Mouse (Mus musculus): ENCODE results near the gene Macc1. TPM values are rescaled to one million over a fixed set of nuclear protein-coding genes. Genes with fewer than 3 reads are reported as not detected.

Gene Macc1
- polyA plus RNA-seq, 1 experiment from 2014 or later: 0.65 TPM

GRCm38 (mm10) chr12:119454076-119454475, 140.0 kb downstream of the Macc1 start:
- no peaks in the 10 kb centered on the region for H3K9me3 ChIP-seq (ENCODE audit: low read length)
- H3K4me1 ChIP-seq (ENCODE audit: insufficient read depth, low read length): no peaks in the 10 kb centered on the region
- no peak overlapping the region for H3K27ac ChIP-seq (ENCODE audit: low read length)
- H3K36me3 ChIP-seq (ENCODE audit: insufficient read depth, low read length): no peaks in the 10 kb centered on the region
- H3K4me3 ChIP-seq (ENCODE audit: low read length): no peak overlapping the region
- ATAC-seq (ENCODE audit: low FRiP score, low TSS enrichment): no peak
- H3K4me2 ChIP-seq (replicated peaks; ENCODE audit: low read depth, low read length): no peak overlapping the region
- 15% methylated on average over 1 of the region's 1 CpGs for WGBS
- no peaks in the 10 kb centered on the region for H3K27me3 ChIP-seq (ENCODE audit: insufficient read depth, low read length)
- H3K9ac ChIP-seq (replicated peaks; ENCODE audit: low read length): no peak overlapping the region

DNA sequence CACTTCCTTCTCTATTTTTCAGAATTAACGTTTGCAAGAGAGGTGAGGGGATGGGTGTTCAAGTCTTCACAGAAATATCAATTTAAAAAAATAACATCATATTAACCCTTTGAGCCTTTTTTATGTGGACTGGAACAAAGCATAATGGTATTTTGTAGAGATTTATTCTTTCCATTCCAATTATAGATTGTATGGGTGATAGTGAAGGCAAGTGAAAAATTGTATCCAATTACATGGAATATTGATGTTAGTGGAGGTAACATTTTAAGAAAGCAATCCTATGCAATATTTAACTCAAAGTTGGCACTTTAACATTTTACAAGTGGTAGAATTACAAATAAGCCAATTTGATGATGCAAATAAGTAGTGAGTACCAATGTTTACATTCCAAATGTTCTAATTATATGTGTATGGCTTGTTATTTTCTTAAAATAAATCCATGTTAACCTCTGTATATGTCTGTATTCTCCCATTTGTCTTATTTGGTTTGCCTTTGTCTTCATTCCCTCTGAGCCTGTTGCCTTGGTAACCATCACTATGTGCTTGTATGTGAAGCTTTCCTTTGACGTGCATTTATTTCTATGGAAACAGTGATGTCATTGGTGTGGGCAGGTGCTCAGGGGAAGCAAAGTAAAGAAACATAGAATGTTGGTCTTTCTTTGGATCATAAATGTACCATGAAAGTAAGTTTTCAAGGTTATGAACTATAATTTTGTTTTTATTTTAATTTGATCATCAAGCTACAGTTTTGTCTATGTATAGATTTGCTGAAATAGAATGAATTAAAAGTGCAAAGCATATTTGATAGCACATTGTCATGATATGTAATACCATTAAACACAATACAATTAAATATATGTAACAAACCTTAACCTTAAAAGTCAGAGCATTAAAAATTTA, 150.2 kb downstream of the Macc1 start:
- no peak overlapping the region for H3K4me3 ChIP-seq (ENCODE audit: low read length)
- no peak for ATAC-seq (ENCODE audit: low FRiP score, low TSS enrichment)

GRCm38 (mm10) chr12:119464940-119465245, 150.8 kb downstream of the Macc1 start:
- no peak overlapping the region for H3K27ac ChIP-seq (ENCODE audit: low read length)
- WGBS: 68% methylated on average over 1 of the region's 1 CpGs
- H3K9me3 ChIP-seq (ENCODE audit: low read length): no peaks in the 10 kb centered on the region
- no peaks in the 10 kb centered on the region for H3K4me1 ChIP-seq (ENCODE audit: insufficient read depth, low read length)
- H3K9ac ChIP-seq (replicated peaks; ENCODE audit: low read length): no peak overlapping the region
- no peak overlapping the region for H3K4me2 ChIP-seq (replicated peaks; ENCODE audit: low read depth, low read length)
- H3K27me3 ChIP-seq (ENCODE audit: insufficient read depth, low read length): no peaks in the 10 kb centered on the region
- ATAC-seq (ENCODE audit: low FRiP score, low TSS enrichment): no peak
- no peak overlapping the region for H3K4me3 ChIP-seq (ENCODE audit: low read length)
- H3K36me3 ChIP-seq (ENCODE audit: insufficient read depth, low read length): no peaks in the 10 kb centered on the region

More for the DNA sequence above, 150.2 kb downstream of the Macc1 start:
- no peak overlapping the region for H3K27ac ChIP-seq (ENCODE audit: low read length)
- no peaks in the 10 kb centered on the region for H3K9me3 ChIP-seq (ENCODE audit: low read length)
- no peaks in the 10 kb centered on the region for H3K36me3 ChIP-seq (ENCODE audit: insufficient read depth, low read length)
- H3K4me1 ChIP-seq (ENCODE audit: insufficient read depth, low read length): no peaks in the 10 kb centered on the region
- H3K4me2 ChIP-seq (replicated peaks; ENCODE audit: low read depth, low read length): no peak overlapping the region
- WGBS: 60% methylated on average over 2 of the region's 2 CpGs
- H3K27me3 ChIP-seq (ENCODE audit: insufficient read depth, low read length): no peaks in the 10 kb centered on the region
- no peak overlapping the region for H3K9ac ChIP-seq (replicated peaks; ENCODE audit: low read length)

DNA sequence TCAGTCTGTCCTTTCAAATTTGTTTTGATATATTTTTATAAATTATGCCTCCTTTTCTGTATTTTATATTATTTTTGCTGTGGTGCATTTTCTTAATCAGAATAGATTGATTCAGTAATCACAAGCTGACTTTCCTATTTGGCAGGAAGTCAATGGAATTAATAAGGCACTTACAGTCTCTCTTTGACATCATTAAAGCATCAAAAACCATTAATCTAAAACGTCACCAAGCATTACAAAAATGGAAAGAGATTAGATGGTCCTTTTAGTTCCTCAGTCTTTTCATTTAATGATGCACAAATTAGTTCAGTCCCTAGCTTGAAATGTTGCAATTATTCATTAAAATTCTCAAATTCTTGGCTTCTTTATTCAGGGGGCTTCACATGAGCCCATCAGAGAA, 153.6 kb downstream of the Macc1 start:
- 60% methylated on average over 1 of the region's 1 CpGs for WGBS
- no peaks in the 10 kb centered on the region for H3K27me3 ChIP-seq (ENCODE audit: insufficient read depth, low read length)
- no peak overlapping the region for H3K27ac ChIP-seq (ENCODE audit: low read length)
- no peaks in the 10 kb centered on the region for H3K9me3 ChIP-seq (ENCODE audit: low read length)
- H3K4me2 ChIP-seq (replicated peaks; ENCODE audit: low read depth, low read length): no peak overlapping the region
- H3K36me3 ChIP-seq (ENCODE audit: insufficient read depth, low read length): no peaks in the 10 kb centered on the region
- H3K9ac ChIP-seq (replicated peaks; ENCODE audit: low read length): no peak overlapping the region
- ATAC-seq (ENCODE audit: low FRiP score, low TSS enrichment): no peak
- no peak overlapping the region for H3K4me3 ChIP-seq (ENCODE audit: low read length)
- no peaks in the 10 kb centered on the region for H3K4me1 ChIP-seq (ENCODE audit: insufficient read depth, low read length)

DNA sequence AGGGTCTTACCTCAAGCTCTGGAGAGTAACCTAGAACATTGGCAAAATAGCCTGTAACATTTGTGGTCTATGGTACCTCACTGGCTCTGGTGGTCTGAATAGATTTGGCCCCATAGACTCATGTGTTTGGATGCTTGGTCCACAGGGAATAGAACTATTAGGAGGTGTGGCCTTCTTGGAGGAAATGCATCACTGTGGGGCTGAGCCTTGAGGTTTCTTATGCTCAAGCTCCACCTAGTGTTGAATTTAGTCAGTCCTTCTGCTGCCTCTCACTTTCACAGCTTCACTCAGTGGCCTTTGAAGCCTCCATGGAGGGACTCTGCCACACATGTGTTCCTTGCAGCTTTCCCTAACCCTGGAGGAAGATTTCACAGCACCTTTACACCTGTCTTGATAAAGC, 156.2 kb downstream of the Macc1 start:
- H3K9me3 ChIP-seq (ENCODE audit: low read length): no peaks in the 10 kb centered on the region
- no peaks in the 10 kb centered on the region for H3K4me1 ChIP-seq (ENCODE audit: insufficient read depth, low read length)
- no peaks in the 10 kb centered on the region for H3K36me3 ChIP-seq (ENCODE audit: insufficient read depth, low read length)
- H3K27ac ChIP-seq (ENCODE audit: low read length): no peak overlapping the region
- H3K4me3 ChIP-seq (ENCODE audit: low read length): no peak overlapping the region
- no peak overlapping the region for H3K4me2 ChIP-seq (replicated peaks; ENCODE audit: low read depth, low read length)
- peak; percentile 42; the same call in 1 of the 2 replicates for ATAC-seq (ENCODE audit: low FRiP score, low TSS enrichment)
- no peaks in the 10 kb centered on the region for H3K27me3 ChIP-seq (ENCODE audit: insufficient read depth, low read length)
- H3K9ac ChIP-seq (replicated peaks; ENCODE audit: low read length): no peak overlapping the region

GRCm38 (mm10) chr12:119483296-119483695, 169.2 kb downstream of the Macc1 start:
- no peaks in the 10 kb centered on the region for H3K27me3 ChIP-seq (ENCODE audit: insufficient read depth, low read length)
- no peak for ATAC-seq (ENCODE audit: low FRiP score, low TSS enrichment)
- no peaks in the 10 kb centered on the region for H3K4me1 ChIP-seq (ENCODE audit: insufficient read depth, low read length)
- H3K36me3 ChIP-seq (ENCODE audit: insufficient read depth, low read length): no peaks in the 10 kb centered on the region
- H3K4me3 ChIP-seq (ENCODE audit: low read length): no peak overlapping the region
- H3K4me2 ChIP-seq (replicated peaks; ENCODE audit: low read depth, low read length): no peak overlapping the region
- no peak overlapping the region for H3K27ac ChIP-seq (ENCODE audit: low read length)
- H3K9me3 ChIP-seq (ENCODE audit: low read length): no peaks in the 10 kb centered on the region
- H3K9ac ChIP-seq (replicated peaks; ENCODE audit: low read length): no peak overlapping the region
- 82% methylated on average over 2 of the region's 2 CpGs for WGBS

DNA sequence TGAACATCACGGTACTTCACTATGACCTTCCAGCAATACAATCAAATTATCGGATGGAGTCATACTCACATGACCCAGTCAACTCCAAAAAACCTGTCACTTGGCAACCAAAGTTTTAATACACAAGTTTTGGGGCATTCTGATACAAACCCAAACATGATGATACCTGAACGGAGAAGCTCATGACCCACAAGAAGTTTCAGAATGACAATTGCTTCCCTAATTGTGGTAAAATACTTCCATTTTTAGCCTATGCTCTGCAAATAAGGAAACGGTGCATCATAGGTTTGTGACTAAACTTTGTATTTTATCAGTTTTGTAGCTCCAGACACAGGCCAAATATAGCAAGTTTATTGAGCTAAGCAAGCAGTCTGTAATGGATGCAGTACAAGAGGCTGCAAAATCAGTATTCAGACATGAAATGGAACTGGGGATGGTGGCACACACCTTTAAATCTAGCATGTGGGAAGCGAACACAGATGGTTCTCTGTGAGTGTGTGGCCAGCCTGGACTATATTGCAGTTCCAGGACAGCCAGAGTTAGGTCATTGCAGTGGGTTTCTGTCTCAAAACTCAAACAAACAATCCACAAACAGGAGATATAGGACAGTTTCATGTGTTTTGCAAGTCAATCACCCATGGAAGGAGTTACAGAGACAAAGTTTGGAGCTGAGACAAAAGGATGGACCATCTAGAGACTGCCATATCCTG, 170.0 kb downstream of the Macc1 start:
- WGBS: 88% methylated on average over 5 of the region's 5 CpGs
- Histone ChIP-seq H3K9me3 (ENCODE audit: low read length) (no peaks in the 10 kb centered on the region), H3K4me3 (ENCODE audit: low read length) (no peak overlapping the region), H3K27ac (ENCODE audit: low read length) (no peak overlapping the region), H3K27me3 (ENCODE audit: insufficient read depth, low read length) (no peaks in the 10 kb centered on the region), H3K36me3 (ENCODE audit: insufficient read depth, low read length) (no peaks in the 10 kb centered on the region), H3K4me1 (ENCODE audit: insufficient read depth, low read length) (no peaks in the 10 kb centered on the region), H3K4me2 (replicated peaks; ENCODE audit: low read depth, low read length) (no peak overlapping the region), H3K9ac (replicated peaks; ENCODE audit: low read length) (no peak overlapping the region)
- ATAC-seq (ENCODE audit: low FRiP score, low TSS enrichment): no peak

DNA sequence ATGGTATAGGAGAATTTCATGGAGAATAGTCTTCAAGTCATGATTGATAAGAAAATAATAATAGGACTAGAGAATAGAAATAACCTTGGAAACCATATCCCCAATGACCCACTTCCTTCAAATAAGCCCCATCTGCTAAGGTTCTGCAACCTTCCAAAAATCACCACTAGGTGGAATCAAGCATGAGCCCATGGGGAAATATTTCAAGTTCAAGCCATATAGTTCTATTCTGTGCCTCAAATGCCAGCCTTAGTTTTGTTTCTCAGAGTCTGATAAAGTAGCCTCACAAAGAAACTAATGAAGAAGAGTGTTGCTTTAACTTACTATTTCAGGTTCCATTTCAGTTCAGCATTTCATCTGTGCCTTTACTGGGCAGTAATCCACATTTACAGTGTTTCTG, 197.1 kb downstream of the Macc1 start:
- no peak overlapping the region for H3K4me2 ChIP-seq (replicated peaks; ENCODE audit: low read depth, low read length)
- no peak overlapping the region for H3K27ac ChIP-seq (ENCODE audit: low read length)
- no peak overlapping the region for H3K9ac ChIP-seq (replicated peaks; ENCODE audit: low read length)
- ATAC-seq (ENCODE audit: low FRiP score, low TSS enrichment): no peak
- no peaks in the 10 kb centered on the region for H3K9me3 ChIP-seq (ENCODE audit: low read length)
- no peak overlapping the region for H3K4me3 ChIP-seq (ENCODE audit: low read length)
- H3K36me3 ChIP-seq (ENCODE audit: insufficient read depth, low read length): no peaks in the 10 kb centered on the region
- H3K4me1 ChIP-seq (ENCODE audit: insufficient read depth, low read length): no peaks in the 10 kb centered on the region
- no peaks in the 10 kb centered on the region for H3K27me3 ChIP-seq (ENCODE audit: insufficient read depth, low read length)
